Mouse (Mus musculus): ENCODE measurements around the gene Fbh1. TPM values are rescaled to one million over a fixed set of nuclear protein-coding genes. Genes with fewer than 3 reads are reported as not detected.

The Fbh1 gene
- polyA plus RNA-seq, 1 experiment from 2014 or later, result 63.0 TPM

GRCm38 (mm10) chr2:11722564-11722963, 54.8 kb downstream of the Fbh1 start:
- no peak for DNase-seq (ENCODE audit: low spot score)

- no peak for DNase-seq (ENCODE audit: low spot score)
These were observed 58.8 kb downstream of the Fbh1 start for GRCm38 (mm10) chr2:11718573-11718972.

DNA sequence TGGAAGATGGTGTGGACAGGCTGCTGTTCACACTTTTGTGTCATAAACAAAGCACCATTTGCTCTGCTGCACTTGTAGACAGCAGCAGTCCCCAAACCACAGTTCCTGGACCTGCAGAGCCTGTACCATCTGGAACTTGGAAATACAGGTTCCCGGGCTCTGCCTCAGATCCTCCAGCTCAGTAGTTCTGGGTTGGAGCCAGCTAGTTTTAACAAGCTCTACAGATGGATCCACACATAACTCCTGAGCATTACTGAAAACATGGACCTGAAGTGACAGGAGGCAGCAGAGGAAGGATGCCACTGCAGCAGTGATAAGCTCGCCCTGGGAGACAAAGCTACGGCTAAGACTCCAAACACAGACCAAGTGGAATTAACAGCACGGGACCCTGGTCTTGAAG, 62.8 kb downstream of the Fbh1 start:
- DNase-seq (ENCODE audit: low spot score), result no peak

- no peak for DNase-seq (ENCODE audit: low spot score)
These were observed 64.4 kb downstream of the Fbh1 start for GRCm38 (mm10) chr2:11713021-11713420.

DNA sequence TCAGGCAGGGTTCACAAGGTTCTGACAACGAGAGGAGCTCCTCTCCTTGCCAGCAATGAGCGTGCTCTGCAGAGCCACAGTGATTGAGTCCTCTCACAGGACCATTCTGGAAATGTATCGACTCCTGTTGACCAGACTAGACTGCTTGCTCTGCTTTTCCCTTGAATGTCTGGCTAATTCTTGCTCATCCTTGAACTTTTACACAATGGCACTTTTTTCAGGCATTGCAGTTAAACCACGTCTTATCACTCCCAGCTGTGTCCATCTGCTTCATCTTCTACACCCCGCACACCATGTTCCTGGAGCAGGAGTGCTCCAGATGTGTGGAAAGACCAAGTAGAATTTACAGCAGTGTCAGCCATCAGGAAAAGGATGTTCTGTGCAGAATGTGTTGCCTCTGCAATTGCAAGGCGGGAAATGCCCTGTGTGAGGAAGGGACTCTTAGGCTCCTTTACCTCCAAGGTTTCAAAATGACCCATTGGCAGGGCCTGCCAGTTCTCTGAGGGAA, 64.8 kb downstream of the Fbh1 start:
- DNase-seq (ENCODE audit: low spot score), result no peak

- peak; percentile 58 for DNase-seq (ENCODE audit: low spot score)
These were observed 67.3 kb downstream of the Fbh1 start for GRCm38 (mm10) chr2:11710101-11710500.

DNA sequence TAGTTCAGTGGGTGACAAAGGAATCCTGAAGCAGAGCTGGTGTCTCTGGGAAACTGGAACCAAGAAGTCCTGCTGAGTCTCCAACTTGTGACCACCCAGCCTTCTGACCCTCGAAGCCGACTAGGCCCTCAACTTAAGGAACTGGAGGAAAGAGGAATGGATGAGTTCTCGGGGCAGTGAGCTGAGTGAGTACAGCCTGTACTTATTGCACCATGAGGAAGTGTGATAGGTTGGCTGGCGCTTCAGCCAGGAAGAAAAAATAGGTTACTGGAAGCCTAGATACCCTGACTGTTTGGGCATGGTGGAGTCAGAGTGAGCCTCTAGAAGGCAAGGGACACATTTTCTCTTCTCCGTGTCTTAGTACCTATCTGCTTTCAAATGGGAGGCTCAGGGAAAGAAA, 68.8 kb downstream of the Fbh1 start:
- DNase-seq (ENCODE audit: low spot score), result no peak

GRCm38 (mm10) chr2:11706746-11707065, 70.7 kb downstream of the Fbh1 start:
- no peak for DNase-seq (ENCODE audit: low spot score)

DNA sequence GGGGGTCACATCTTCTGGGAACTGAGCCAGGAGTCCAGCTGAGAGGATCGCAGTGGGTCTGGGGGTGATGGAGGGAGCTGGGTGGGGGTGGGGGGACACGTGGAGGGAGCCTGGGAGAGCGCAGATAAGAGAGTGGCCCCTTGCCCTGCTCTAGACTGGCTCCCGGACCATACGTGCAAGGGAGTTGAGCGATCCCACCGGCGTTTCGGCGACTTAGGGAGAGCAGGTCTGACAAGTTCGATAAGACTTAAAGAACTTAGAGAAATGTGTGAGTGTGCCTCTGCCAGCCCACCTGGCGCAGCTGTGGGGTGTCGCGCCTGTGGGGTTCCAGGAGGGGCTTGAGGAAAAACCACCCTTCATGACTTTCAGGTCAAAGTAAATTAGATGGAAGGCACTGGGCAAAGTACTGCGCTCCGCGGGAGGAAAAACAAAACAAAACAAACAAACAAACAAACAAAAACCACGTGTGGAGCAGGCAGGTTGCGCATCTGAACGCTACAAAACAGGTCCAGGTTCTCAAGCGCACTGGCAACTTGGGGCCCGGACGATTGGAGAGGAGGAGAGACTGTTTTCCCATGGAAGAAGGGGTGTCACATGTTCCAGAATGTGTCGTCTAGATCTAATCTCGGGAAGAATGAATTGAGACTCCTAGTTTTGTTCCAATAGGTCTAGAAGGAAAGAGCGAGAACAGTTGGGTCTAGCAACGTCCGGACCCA, 71.2 kb downstream of the Fbh1 start:
- peak; percentile 32 for DNase-seq (ENCODE audit: low spot score)

DNA sequence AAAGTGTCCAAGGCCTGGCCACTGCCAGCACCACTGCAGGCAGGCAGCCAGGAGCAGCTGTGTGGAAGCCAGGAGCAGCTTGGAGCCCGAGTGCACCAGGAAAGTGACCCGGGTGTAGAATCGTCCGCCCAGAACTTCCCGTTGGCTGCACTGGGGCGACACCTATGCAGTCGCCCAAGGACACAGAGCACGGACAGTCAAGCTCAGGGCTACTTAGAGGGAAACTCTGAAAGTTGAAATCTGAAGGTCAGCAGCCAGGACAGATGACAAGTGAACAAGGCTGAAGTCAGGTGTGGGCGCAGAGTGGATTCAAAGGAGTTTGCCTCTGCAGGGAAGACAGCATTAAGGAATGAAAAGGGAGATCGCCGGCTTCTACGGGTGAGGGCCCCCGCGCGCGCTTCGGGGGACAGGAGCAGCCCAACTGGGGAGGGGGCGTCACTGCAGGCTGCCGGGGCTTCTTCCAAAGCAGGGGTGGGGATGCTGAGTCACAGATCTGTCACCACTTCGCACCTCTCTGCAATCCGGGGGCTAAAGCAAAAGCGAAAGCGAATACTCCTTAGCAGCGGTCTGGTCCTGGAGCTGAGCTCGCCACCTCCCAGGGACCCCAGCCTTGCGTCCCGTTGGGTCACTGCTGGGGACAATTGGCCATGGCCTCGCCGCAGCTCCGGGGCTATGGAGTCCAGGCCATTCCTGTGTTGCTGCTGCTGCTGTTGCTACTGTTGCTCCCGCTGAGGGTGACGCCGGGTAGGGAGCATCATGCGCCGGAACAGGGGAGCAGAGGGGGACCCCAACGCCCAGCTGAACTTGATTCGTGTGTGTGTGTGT, 72.0 kb downstream of the Fbh1 start, which contains the start of gene Il15ra:
Gene Il15ra, plus strand, starts transcription at position 90 of the 825 bp plus-strand sequence.
- peak; percentile 79 for DNase-seq (ENCODE audit: low spot score)

GRCm38 (mm10) chr2:11699905-11700304, 77.5 kb downstream of the Fbh1 start:
- DNase-seq (ENCODE audit: low spot score), result no peak

GRCm38 (mm10) chr2:11698994-11699393, 78.4 kb downstream of the Fbh1 start:
- no peak for DNase-seq (ENCODE audit: low spot score)

- DNase-seq (ENCODE audit: low spot score), result no peak
These were observed 81.5 kb downstream of the Fbh1 start for GRCm38 (mm10) chr2:11695867-11696266.

GRCm38 (mm10) chr2:11694104-11694503, 83.3 kb downstream of the Fbh1 start:
- no peak for DNase-seq (ENCODE audit: low spot score)

DNA sequence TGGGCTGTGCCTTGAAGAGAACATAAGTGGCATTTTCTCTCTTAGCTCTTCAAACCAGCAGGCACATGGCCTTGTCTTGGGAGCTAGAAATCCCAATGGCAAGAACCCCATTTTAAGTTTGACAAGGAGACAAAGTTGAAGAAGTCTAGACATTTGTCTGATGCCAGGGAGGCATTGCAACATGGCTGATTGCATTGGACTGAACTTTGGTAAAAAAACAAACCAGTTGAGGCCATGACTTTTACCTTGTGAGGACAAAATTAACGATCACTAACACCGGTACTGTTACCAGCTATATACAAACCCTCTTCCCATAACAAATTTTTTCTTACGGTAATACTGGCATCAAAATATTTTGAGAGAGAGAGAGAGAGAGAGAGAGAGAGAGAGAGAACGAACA, 84.0 kb downstream of the Fbh1 start:
- DNase-seq (ENCODE audit: low spot score), result no peak

Other genes starting within 250 kb of the Fbh1 start
- gene Pfkfb3, start 223.5 kb downstream of the Fbh1 start, polyA plus RNA-seq (2015; fragmentation: Nextera tagmentation; extraction: Ambion mirVana), result 14.0 and 15.0 TPM in 2 replicates
- 188 and 189 TPM in 2 replicates for gene Rbm17, start 173.4 kb downstream of the Fbh1 start, polyA plus RNA-seq (2015; fragmentation: Nextera tagmentation; extraction: Ambion mirVana)
- not detected in 2 replicates for gene Gm17490, start 151.3 kb downstream of the Fbh1 start, polyA plus RNA-seq (2015; fragmentation: Nextera tagmentation; extraction: Ambion mirVana)
- gene Il2ra, start 134.8 kb downstream of the Fbh1 start, polyA plus RNA-seq (2015; fragmentation: Nextera tagmentation; extraction: Ambion mirVana), result 46.0 and 51.1 TPM in 2 replicates
- 33.1 and 34.2 TPM in 2 replicates for gene Il15ra, start 72.3 kb downstream of the Fbh1 start, polyA plus RNA-seq (2015; fragmentation: Nextera tagmentation; extraction: Ambion mirVana)
- 28.3 and 41.2 TPM in 2 replicates for gene Ankrd16, start 294 bp upstream of the Fbh1 start, polyA plus RNA-seq (2015; fragmentation: Nextera tagmentation; extraction: Ambion mirVana)

All from thymus, postnatal 0 days (tissue).